Mouse (Mus musculus): ENCODE results near the gene Sox5. TPM values are rescaled to one million over a fixed set of nuclear protein-coding genes. Genes with fewer than 3 reads are reported as not detected.

Gene Sox5
- 4.6 and 4.9 TPM in 2 replicates for polyA plus RNA-seq (2012; ENCODE audit: insufficient read depth, insufficient read length, missing spikeins)

DNA sequence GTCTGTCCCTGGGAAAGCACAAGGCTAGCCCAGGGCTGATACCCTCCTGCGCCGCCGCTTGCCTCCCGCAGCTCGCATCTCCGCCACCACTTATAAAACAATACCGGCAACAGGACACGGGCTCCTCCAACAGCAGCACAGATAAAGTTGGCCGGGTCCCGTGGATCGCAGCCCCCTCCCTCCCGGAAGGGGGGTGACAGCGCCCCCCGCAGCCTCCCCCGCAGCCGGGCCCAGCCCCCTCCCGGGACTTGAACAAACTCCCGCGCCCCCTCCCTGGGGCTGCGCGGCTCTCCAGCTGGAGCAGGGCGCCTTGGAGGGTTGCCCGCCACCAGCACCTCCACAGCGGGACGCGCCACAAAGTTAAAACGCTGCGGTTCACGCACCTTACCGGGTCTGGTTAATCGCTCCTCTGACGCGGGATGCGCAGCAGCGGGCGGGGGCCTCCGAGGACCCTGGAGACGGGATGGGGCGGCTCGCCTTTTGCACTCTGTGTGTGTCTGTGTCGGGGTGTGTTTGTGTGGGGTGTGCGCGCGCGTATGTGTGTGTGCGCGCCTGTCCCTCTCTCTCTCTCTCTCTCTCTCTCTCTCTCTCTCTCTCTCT is at the start of gene Sox5:
TSS of gene Sox5 (minus strand) at position 547 of the 600 bp plus-strand sequence.
- H3K27ac ChIP-seq (replicated peaks; ENCODE audit: low read depth, low read length), result peak within 1 kb of the TSS; percentile 98
- H3K4me3 ChIP-seq (ENCODE audit: insufficient read depth, low read depth, low read length), result peak within 1 kb of the TSS; percentile 98
- H3K4me1 ChIP-seq (ENCODE audit: control insufficient read depth, insufficient read depth, insufficient read length, low read length), result 0 out of 2 replicates have a peak, but pooled peaks cover 2% of the 10 kb centered on the region

DNA sequence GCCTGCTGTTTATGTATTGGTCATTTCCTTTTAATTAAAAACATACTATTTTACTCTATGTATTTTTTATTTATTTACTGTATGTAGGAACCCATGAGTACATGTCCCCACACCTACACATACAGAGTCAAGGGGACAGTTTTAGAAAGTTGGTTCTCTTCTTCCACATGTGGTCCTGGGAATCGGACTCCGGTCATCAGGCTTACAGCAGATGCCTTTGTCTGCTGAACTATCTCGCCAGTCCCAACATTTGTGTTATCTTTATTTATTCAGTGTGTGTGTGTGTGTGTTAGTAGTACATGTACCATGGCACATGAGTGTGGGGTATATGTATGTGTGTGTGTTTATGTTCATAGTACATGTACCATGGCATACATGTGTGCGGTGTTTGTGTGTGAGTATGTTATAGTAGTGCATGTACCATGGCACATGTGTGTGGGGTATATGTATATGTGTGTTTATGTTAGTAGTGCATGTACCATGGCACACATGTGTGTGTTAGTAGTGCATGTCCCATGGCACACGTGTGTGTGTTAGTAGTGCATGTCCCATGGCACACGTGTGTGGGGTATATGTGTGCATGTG is 43.3 kb upstream of the Sox5 start:
- Histone ChIP-seq H3K27ac (replicated peaks; ENCODE audit: low read depth, low read length) (no peak overlapping the region), H3K4me3 (ENCODE audit: insufficient read depth, low read depth, low read length) (no peak overlapping the region), H3K4me1 (ENCODE audit: control insufficient read depth, insufficient read depth, insufficient read length, low read length) (no peaks in the 10 kb centered on the region)

GRCm38 (mm10) chr6:144824153-144824552 is 42.4 kb upstream of the Sox5 start:
- Histone ChIP-seq H3K4me1 (ENCODE audit: control insufficient read depth, insufficient read depth, insufficient read length, low read length) (no peaks in the 10 kb centered on the region), H3K27ac (replicated peaks; ENCODE audit: low read depth, low read length) (no peak overlapping the region), H3K4me3 (ENCODE audit: insufficient read depth, low read depth, low read length) (no peak overlapping the region)

- H3K27ac ChIP-seq (replicated peaks; ENCODE audit: low read depth, low read length), result no peak overlapping the region
- no peaks in the 10 kb centered on the region for H3K4me1 ChIP-seq (ENCODE audit: control insufficient read depth, insufficient read depth, insufficient read length, low read length)
- no peak overlapping the region for H3K4me3 ChIP-seq (ENCODE audit: insufficient read depth, low read depth, low read length)
Measured at GRCm38 (mm10) chr6:144822594-144822993, 40.8 kb upstream of the Sox5 start.

DNA sequence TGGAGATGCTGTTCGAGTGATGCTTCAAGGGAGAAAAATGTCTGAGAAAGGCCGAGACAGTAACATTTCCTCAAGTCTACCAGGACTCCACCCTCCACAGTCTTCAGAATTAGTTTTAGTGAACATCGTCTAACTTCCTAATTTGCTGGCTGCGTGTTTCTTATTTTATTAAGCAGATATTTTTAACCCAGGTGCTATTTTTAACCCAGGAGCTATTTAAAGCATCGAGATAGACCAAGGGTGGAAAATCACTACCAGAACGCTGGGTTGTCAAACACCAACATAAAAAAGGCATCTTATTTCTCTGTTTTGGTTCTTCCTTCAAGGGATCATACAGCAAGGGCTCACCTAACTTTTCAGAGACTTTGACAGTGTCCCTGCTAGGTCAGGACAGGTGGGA is 39.2 kb upstream of the Sox5 start:
- Histone ChIP-seq H3K4me1 (ENCODE audit: control insufficient read depth, insufficient read depth, insufficient read length, low read length) (no peaks in the 10 kb centered on the region), H3K4me3 (ENCODE audit: insufficient read depth, low read depth, low read length) (no peak overlapping the region), H3K27ac (replicated peaks; ENCODE audit: low read depth, low read length) (no peak overlapping the region)

DNA sequence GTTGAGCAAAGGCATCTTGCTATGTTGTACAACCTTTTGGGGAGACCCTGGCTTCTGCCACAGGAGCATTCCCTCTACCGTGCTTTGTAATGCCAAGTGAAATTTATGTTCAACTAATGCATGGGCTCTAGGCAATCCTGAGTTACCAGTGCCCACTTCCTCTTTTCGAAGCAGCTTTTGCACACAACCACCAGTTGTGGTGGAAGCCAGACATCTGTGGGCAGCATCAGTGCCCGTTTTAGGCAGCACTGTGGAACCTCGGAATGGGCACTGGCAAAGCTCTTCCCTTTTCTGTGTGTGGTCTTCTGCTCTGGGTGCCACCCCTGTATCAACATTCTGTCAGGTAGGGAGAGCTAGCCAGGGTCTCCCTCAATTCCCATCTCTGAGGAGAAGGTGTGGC is 36.2 kb upstream of the Sox5 start:
- H3K4me1 ChIP-seq (ENCODE audit: control insufficient read depth, insufficient read depth, insufficient read length, low read length), result no peaks in the 10 kb centered on the region
- H3K4me3 ChIP-seq (ENCODE audit: insufficient read depth, low read depth, low read length), result no peak overlapping the region
- H3K27ac ChIP-seq (replicated peaks; ENCODE audit: low read depth, low read length), result no peak overlapping the region

GRCm38 (mm10) chr6:144817329-144817932 is 35.7 kb upstream of the Sox5 start:
- Histone ChIP-seq H3K4me3 (ENCODE audit: insufficient read depth, low read depth, low read length) (no peak overlapping the region), H3K4me1 (ENCODE audit: control insufficient read depth, insufficient read depth, insufficient read length, low read length) (no peaks in the 10 kb centered on the region)

DNA sequence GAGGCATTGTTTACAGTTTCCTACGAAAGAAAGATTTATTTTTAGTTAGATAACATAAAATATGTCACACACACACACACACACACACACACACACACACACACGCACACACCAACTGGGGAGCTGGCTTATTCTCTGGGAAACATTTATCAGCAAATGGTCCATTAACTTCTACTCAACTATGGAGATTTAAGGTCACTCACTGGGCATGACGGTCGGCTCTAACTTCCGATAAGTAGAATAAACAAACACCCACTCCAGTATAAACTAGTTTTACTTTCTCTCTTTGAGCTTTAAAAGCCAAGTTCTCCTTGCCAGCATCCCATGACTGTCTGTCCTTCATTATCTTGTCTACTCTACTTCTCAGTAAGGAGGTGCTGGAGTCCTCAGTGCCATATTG is 33.8 kb upstream of the Sox5 start:
- no peak overlapping the region for H3K4me3 ChIP-seq (ENCODE audit: insufficient read depth, low read depth, low read length)
- no peak overlapping the region for H3K27ac ChIP-seq (replicated peaks; ENCODE audit: low read depth, low read length)
- H3K4me1 ChIP-seq (ENCODE audit: control insufficient read depth, insufficient read depth, insufficient read length, low read length), result no peaks in the 10 kb centered on the region

More at GRCm38 (mm10) chr6:144817329-144817932, 35.7 kb upstream of the Sox5 start:
- no peak overlapping the region for H3K27ac ChIP-seq (replicated peaks; ENCODE audit: low read depth, low read length)

DNA sequence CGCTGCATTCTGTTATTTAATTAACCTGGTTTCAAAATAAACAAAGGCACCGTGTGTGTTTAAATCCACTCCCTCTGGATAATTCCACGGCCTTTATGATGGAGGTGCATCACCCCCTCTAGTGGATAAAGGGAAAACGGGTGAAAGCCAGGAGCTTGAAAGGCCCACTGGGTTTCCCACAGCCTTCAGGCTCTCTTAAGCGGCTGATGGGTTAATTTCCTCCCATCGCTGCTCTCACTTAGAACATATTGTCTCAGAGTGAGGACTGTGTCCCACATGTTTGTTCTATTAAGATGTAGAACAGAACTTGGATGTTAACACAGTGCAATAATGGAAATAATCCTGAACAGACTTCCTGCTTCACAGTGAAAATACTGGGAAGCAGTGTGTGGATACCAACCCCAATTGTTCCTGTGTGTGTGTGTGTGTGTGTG is 33.2 kb upstream of the Sox5 start:
- Histone ChIP-seq H3K4me3 (ENCODE audit: insufficient read depth, low read depth, low read length) (no peak overlapping the region), H3K27ac (replicated peaks; ENCODE audit: low read depth, low read length) (no peak overlapping the region), H3K4me1 (ENCODE audit: control insufficient read depth, insufficient read depth, insufficient read length, low read length) (no peaks in the 10 kb centered on the region)

- Histone ChIP-seq H3K4me1 (ENCODE audit: control insufficient read depth, insufficient read depth, insufficient read length, low read length) (no peaks in the 10 kb centered on the region), H3K27ac (replicated peaks; ENCODE audit: low read depth, low read length) (no peak overlapping the region), H3K4me3 (ENCODE audit: insufficient read depth, low read depth, low read length) (no peak overlapping the region)
Measured at GRCm38 (mm10) chr6:144804321-144804720, 22.5 kb upstream of the Sox5 start.

GRCm38 (mm10) chr6:144803063-144803462 is 21.3 kb upstream of the Sox5 start:
- H3K4me3 ChIP-seq (ENCODE audit: insufficient read depth, low read depth, low read length), result no peak overlapping the region
- H3K27ac ChIP-seq (replicated peaks; ENCODE audit: low read depth, low read length), result no peak overlapping the region
- no peaks in the 10 kb centered on the region for H3K4me1 ChIP-seq (ENCODE audit: control insufficient read depth, insufficient read depth, insufficient read length, low read length)

DNA sequence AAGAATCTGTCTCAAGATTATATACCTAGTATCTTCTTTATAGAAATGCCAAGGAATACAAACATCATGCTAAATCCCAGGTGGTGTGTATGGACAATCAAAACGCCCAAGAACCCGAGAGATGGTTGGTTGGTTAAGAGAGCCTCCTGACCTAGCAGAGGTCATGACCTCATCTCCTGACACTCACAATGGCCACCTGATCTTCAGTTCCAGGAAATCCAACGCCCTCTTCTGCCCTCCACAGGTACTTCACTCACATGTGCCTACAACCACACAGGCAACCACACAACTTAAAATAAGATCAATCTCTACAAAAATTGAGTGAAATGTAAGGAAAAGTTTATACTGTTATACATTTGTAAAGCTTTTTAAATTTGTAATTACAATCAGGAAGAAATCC is 12.6 kb upstream of the Sox5 start:
- H3K4me1 ChIP-seq (ENCODE audit: control insufficient read depth, insufficient read depth, insufficient read length, low read length), result no peaks in the 10 kb centered on the region

DNA sequence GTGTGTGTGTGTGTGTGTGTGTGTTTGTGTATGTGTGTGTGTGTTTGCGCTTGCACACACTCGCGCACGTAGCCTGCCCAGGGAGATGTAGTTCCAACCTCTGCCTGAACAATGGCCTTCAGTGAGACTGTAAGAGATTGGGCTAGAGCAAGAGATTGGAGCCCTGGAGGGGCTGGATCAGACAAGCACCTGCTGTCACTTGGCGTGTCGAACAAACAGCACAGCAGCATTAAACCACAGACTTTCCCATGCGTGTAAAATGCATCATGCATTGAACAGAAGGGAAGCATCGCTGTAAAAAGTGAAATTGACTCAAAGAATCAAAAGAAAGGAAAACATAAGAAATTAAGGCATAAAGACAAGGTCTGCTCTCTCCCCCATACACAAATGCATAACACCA is 11.1 kb upstream of the Sox5 start:
- H3K27ac ChIP-seq (replicated peaks; ENCODE audit: low read depth, low read length), result no peak overlapping the region
- H3K4me3 ChIP-seq (ENCODE audit: insufficient read depth, low read depth, low read length), result no peak overlapping the region
- no peaks in the 10 kb centered on the region for H3K4me1 ChIP-seq (ENCODE audit: control insufficient read depth, insufficient read depth, insufficient read length, low read length)

More for the DNA sequence above, 12.6 kb upstream of the Sox5 start:
- Histone ChIP-seq H3K4me3 (ENCODE audit: insufficient read depth, low read depth, low read length) (no peak overlapping the region), H3K27ac (replicated peaks; ENCODE audit: low read depth, low read length) (no peak overlapping the region)

DNA sequence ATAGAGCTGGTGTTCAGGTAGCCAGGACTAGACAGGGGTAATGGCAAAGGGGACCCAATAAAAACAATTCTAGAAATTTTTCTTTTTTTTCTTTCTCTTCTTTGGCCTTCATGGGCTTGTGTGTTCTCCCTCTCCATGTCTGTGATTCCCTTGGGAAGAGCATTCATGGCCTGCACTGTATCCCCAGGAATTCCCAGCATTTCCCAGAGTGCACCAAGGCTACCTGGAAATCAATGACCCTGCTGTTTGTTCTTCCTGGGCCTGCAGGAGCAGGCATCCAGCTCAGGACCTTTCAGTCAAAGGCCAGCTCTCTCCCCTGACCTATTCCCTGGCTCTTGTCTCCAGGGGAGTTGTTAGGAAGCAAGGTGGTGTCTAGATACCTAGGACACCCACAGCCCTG is 1.5 kb upstream of the Sox5 start:
- Histone ChIP-seq H3K4me1 (ENCODE audit: control insufficient read depth, insufficient read depth, insufficient read length, low read length) (0 out of 2 replicates have a peak, but pooled peaks cover 2% of the 10 kb centered on the region), H3K27ac (replicated peaks; ENCODE audit: low read depth, low read length) (no peak overlapping the region)

GRCm38 (mm10) chr6:144782866-144783265 is 1.1 kb upstream of the Sox5 start:
- H3K4me3 ChIP-seq (ENCODE audit: insufficient read depth, low read depth, low read length), result peak overlapping the region; percentile 98
- 0 out of 2 replicates have a peak, but pooled peaks cover 2% of the 10 kb centered on the region for H3K4me1 ChIP-seq (ENCODE audit: control insufficient read depth, insufficient read depth, insufficient read length, low read length)
- peak overlapping the region; percentile 98; the same call in 1 of the 2 replicates for H3K27ac ChIP-seq (replicated peaks; ENCODE audit: low read depth, low read length)

More for the DNA sequence above, 1.5 kb upstream of the Sox5 start:
- no peak overlapping the region; the same call in 1 of the 2 replicates for H3K4me3 ChIP-seq (ENCODE audit: insufficient read depth, low read depth, low read length)
